Mouse (Mus musculus): Measurements from ENCODE around the gene Arhgef39. TPM values are rescaled to one million over a fixed set of nuclear protein-coding genes. Genes with fewer than 3 reads are reported as not detected.

Gene Arhgef39
- polyA plus RNA-seq, 1 experiment from 2014 or later, result 45.1 TPM

DNA sequence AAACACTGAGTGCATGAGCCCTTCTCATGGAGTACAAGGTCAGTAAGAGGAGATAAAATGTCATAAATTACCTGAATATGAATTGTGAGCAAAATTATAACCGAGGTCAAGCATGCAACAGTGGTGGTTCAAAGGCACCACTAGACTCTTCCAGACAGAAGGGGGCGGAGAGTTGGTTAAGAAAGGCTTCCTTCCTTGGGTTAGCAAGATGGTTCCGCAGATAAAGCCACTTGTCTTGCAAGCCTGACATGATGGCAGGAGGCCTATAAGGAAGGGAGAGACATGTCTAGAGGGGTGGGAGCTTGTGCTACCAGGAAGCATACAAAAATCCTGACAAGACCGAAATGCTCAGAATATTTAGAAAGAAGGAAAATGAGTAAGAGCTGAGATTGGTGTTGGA, 4.8 kb upstream of the Arhgef39 start:
- Histone ChIP-seq H3K27me3 (replicated peaks; ENCODE audit: control insufficient read depth, insufficient read depth, low read length) (peaks cover 6% of the 10 kb centered on the region), H3K36me3 (ENCODE audit: control insufficient read depth, insufficient read depth, low read length) (no peaks in the 10 kb centered on the region), H3K4me1 (replicated peaks; ENCODE audit: control insufficient read depth, insufficient read depth, low read length) (peaks cover 17% of the 10 kb centered on the region), H3K9ac (ENCODE audit: low read depth, low read length) (no peak overlapping the region), H3K4me2 (no peak overlapping the region), H3K4me3 (ENCODE audit: low read depth, low read length) (no peak overlapping the region), H3K27ac (ENCODE audit: low read depth, low read length) (no peak overlapping the region), H3K9me3 (ENCODE audit: control insufficient read depth, low read length) (no peaks in the 10 kb centered on the region)
- ATAC-seq (replicated peaks; ENCODE audit: low FRiP score), result no peak
- WGBS, result 47% methylated on average over 4 of the region's 4 CpGs
- no peak for DNase-seq (ENCODE audit: low spot score)

DNA sequence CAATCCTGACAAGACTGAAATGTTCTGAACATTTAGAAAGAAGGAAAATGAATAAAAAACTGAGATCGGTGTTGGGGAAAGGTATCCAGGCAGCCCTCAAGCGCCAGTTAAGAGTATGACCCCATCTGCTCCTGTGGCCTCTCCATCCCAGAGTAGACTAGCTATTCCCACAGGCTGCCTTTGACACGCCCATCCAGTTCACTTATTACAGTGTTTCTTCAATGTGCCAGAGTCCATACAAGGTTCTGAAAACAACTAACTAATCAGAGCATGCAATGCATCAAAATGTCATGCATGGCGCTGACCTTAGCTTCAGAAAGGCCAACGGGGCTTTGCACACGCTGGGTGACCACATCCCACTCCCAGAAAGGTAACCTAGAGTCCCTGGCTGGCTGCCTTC, 4.0 kb upstream of the Arhgef39 start:
- DNase-seq (ENCODE audit: low spot score), result no peak
- Histone ChIP-seq H3K4me2 (no peak overlapping the region), H3K9me3 (ENCODE audit: control insufficient read depth, low read length) (no peaks in the 10 kb centered on the region), H3K36me3 (ENCODE audit: control insufficient read depth, insufficient read depth, low read length) (no peaks in the 10 kb centered on the region), H3K4me1 (replicated peaks; ENCODE audit: control insufficient read depth, insufficient read depth, low read length) (peaks cover 15% of the 10 kb centered on the region), H3K9ac (ENCODE audit: low read depth, low read length) (no peak overlapping the region), H3K27ac (ENCODE audit: low read depth, low read length) (no peak overlapping the region), H3K27me3 (replicated peaks; ENCODE audit: control insufficient read depth, insufficient read depth, low read length) (peaks cover 6% of the 10 kb centered on the region; the same call in 1 of the 2 replicates), H3K4me3 (ENCODE audit: low read depth, low read length) (no peak overlapping the region)
- ATAC-seq (replicated peaks; ENCODE audit: low FRiP score), result no peak
- 72% methylated on average over 6 of the region's 6 CpGs for whole genome bisulfite sequencing

DNA sequence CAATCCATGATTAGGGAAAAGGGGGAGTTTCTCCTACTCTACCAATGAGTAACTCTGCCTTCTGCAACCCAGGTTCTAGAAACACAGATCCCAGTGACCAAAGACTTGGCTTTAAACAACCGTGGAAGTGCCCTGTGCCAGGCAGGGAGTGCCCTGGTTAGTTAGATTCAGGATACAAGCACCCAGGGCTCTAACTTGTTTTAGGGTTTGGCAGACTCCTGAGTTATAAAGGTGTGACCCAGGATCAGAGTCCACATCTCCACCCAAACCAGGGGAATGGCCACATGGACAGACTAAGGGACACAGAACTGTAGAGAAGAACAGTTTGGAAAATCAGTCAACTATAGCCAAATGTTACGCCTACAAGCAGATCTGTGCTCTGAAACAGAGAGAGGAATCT, 3.5 kb upstream of the Arhgef39 start:
- ATAC-seq (replicated peaks; ENCODE audit: low FRiP score) (no peak), DNase-seq (ENCODE audit: low spot score) (no peak)
- Histone ChIP-seq H3K4me3 (ENCODE audit: low read depth, low read length) (no peak overlapping the region), H3K4me2 (no peak overlapping the region), H3K9me3 (ENCODE audit: control insufficient read depth, low read length) (no peaks in the 10 kb centered on the region), H3K27me3 (replicated peaks; ENCODE audit: control insufficient read depth, insufficient read depth, low read length) (peaks cover 6% of the 10 kb centered on the region; the same call in 1 of the 2 replicates), H3K27ac (ENCODE audit: low read depth, low read length) (no peak overlapping the region), H3K9ac (ENCODE audit: low read depth, low read length) (no peak overlapping the region), H3K4me1 (replicated peaks; ENCODE audit: control insufficient read depth, insufficient read depth, low read length) (peaks cover 18% of the 10 kb centered on the region), H3K36me3 (ENCODE audit: control insufficient read depth, insufficient read depth, low read length) (no peaks in the 10 kb centered on the region)
- WGBS, result 76% methylated on average over 2 of the region's 2 CpGs

DNA sequence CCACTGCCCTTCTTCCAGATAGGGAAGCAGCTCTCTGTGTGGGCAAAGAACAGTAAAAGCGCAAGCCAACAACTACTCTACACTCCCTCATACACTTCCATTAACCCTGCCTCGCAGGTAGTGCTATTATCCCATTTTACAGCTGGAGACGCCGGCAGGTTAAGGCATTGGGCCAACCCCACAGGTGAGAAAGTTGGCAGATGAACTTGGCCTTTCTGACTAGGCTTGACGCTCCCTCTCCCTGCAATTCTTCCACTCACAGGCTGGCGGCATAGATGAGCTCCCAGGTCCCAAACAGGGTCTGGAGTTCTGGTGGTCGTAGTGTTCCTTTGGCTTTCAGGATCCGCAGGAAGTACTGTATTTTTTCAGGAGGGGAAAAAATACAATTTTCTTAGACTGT, 512 bp downstream of the Arhgef39 start:
- ATAC-seq (replicated peaks; ENCODE audit: low FRiP score) (peak; percentile 61), DNase-seq (ENCODE audit: low spot score) (no peak)
- 6% methylated on average over 8 of the region's 8 CpGs for WGBS
- H3K4me1 ChIP-seq (replicated peaks; ENCODE audit: control insufficient read depth, insufficient read depth, low read length), result peaks cover 17% of the 10 kb centered on the region
- no peaks in the 10 kb centered on the region for H3K9me3 ChIP-seq (ENCODE audit: control insufficient read depth, low read length)
- H3K27me3 ChIP-seq (replicated peaks; ENCODE audit: control insufficient read depth, insufficient read depth, low read length), result no peaks in the 10 kb centered on the region
- H3K4me2 ChIP-seq, result peak overlapping the region; percentile 70
- peaks cover 8% of the 10 kb centered on the region; the same call in 1 of the 2 replicates for H3K36me3 ChIP-seq (ENCODE audit: control insufficient read depth, insufficient read depth, low read length)
- H3K4me3 ChIP-seq (ENCODE audit: low read depth, low read length), result peak overlapping the region; percentile 68
- H3K27ac ChIP-seq (ENCODE audit: low read depth, low read length), result peak overlapping the region; percentile 34; the same call in 1 of the 2 replicates
- H3K9ac ChIP-seq (ENCODE audit: low read depth, low read length), result peak overlapping the region; percentile 84

DNA sequence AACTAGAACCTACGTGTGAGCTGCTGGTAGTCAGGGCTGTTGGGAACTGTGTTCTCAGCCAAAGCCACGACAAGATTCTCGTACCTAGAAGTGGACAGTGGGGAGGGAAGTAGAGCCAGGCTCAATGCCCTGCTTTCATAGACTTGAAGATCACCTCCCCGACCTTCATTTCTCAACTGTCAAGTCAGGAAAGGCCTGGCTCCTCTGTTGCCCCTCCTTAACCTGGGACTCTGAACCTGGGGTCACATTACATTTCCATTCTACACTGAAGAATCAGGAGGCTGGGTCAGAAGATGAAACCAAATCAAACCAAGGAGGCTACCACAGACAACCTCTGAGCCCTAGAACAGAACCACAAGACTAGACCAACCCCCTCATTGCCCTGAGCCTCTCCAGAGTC, 1.5 kb downstream of the Arhgef39 start:
- H3K9ac ChIP-seq (ENCODE audit: low read depth, low read length), result peak overlapping the region; percentile 84
- H3K27ac ChIP-seq (ENCODE audit: low read depth, low read length), result no peak overlapping the region
- peaks cover 8% of the 10 kb centered on the region; the same call in 1 of the 2 replicates for H3K36me3 ChIP-seq (ENCODE audit: control insufficient read depth, insufficient read depth, low read length)
- DNase-seq (ENCODE audit: low spot score) (no peak), ATAC-seq (replicated peaks; ENCODE audit: low FRiP score) (no peak)
- 65% methylated on average over 4 of the region's 4 CpGs for WGBS
- H3K4me1 ChIP-seq (replicated peaks; ENCODE audit: control insufficient read depth, insufficient read depth, low read length), result peaks cover 16% of the 10 kb centered on the region
- H3K4me2 ChIP-seq, result peak overlapping the region; percentile 70
- H3K4me3 ChIP-seq (ENCODE audit: low read depth, low read length), result peak overlapping the region; percentile 68
- no peaks in the 10 kb centered on the region for H3K9me3 ChIP-seq (ENCODE audit: control insufficient read depth, low read length)
- no peaks in the 10 kb centered on the region for H3K27me3 ChIP-seq (replicated peaks; ENCODE audit: control insufficient read depth, insufficient read depth, low read length)

DNA sequence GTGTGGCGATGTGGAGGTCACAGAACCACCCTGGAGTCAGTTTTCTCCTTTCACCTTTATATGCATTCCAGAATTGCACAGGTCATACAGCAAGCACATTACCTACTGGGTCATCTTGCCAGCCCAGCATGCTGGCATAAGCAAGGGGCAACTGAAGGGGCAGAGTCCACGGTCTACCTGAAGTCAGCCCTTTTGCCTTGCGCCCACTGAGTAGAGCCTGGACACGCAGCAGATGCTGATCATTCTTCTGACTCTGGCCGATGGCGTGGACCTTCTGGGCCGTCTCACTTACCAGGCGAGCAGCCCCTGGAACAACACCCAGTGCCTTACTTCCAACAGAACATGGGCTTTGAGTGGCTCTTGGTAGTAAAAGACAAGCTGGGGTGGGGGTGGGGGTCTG, 2.1 kb downstream of the Arhgef39 start:
- Histone ChIP-seq H3K4me1 (replicated peaks; ENCODE audit: control insufficient read depth, insufficient read depth, low read length) (peaks cover 16% of the 10 kb centered on the region), H3K27me3 (replicated peaks; ENCODE audit: control insufficient read depth, insufficient read depth, low read length) (no peaks in the 10 kb centered on the region), H3K4me2 (peak overlapping the region; percentile 70), H3K27ac (ENCODE audit: low read depth, low read length) (no peak overlapping the region), H3K9ac (ENCODE audit: low read depth, low read length) (no peak overlapping the region), H3K9me3 (ENCODE audit: control insufficient read depth, low read length) (no peaks in the 10 kb centered on the region), H3K4me3 (ENCODE audit: low read depth, low read length) (no peak overlapping the region), H3K36me3 (ENCODE audit: control insufficient read depth, insufficient read depth, low read length) (peaks cover 8% of the 10 kb centered on the region; the same call in 1 of the 2 replicates)
- ATAC-seq (replicated peaks; ENCODE audit: low FRiP score), result no peak
- WGBS, result 93% methylated on average over 8 of the region's 8 CpGs
- DNase-seq (ENCODE audit: low spot score), result no peak

DNA sequence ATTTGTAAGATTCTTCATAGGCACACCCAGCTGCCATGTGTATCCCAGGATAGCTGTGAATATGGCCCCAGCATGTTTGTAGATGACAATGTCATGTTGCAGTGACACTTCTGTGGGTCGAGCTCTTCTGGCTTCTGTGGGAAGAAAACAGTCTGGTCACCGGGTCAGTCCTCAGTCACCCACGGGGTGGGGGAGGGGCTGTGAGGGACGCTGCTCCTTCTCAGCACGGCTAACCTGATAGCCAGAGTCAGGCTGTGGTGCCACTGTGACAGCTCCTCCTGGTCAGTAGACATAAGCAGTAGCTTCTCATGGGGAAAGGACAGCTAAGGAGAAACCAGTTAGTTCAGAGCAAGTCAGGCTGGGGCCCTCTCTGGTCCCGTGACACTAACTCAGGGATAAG, 2.9 kb downstream of the Arhgef39 start:
- Histone ChIP-seq H3K9me3 (ENCODE audit: control insufficient read depth, low read length) (no peaks in the 10 kb centered on the region), H3K4me2 (no peak overlapping the region), H3K27me3 (replicated peaks; ENCODE audit: control insufficient read depth, insufficient read depth, low read length) (no peaks in the 10 kb centered on the region), H3K4me3 (ENCODE audit: low read depth, low read length) (no peak overlapping the region), H3K27ac (ENCODE audit: low read depth, low read length) (no peak overlapping the region), H3K9ac (ENCODE audit: low read depth, low read length) (no peak overlapping the region), H3K4me1 (replicated peaks; ENCODE audit: control insufficient read depth, insufficient read depth, low read length) (peaks cover 16% of the 10 kb centered on the region), H3K36me3 (ENCODE audit: control insufficient read depth, insufficient read depth, low read length) (peaks cover 8% of the 10 kb centered on the region; the same call in 1 of the 2 replicates)
- ATAC-seq (replicated peaks; ENCODE audit: low FRiP score) (no peak), DNase-seq (ENCODE audit: low spot score) (no peak)
- WGBS, result 65% methylated on average over 6 of the region's 6 CpGs

DNA sequence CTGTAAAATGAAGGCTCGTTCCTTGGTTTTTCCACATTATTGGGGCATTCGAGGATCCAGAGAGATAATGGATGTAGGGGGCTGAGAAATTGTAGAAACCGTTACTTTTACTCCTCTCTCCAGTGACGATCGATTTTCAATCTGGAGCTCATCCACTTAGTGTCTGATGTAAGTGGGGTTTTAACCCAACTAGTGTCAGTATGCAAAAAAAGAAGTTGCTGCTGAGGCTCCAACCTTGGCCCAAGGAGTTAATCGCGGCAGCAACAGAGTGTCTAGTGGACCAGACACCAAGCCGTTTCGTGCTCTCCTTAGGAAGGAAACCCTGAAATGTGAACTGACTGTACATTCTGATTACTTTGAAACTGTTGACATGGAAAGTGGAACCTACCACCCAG, 5.7 kb downstream of the Arhgef39 start:
- peak overlapping the region; percentile 69 for H3K4me3 ChIP-seq (ENCODE audit: low read depth, low read length)
- peaks cover 8% of the 10 kb centered on the region; the same call in 1 of the 2 replicates for H3K36me3 ChIP-seq (ENCODE audit: control insufficient read depth, insufficient read depth, low read length)
- ATAC-seq (replicated peaks; ENCODE audit: low FRiP score) (no peak), DNase-seq (ENCODE audit: low spot score) (no peak)
- peak overlapping the region; percentile 66; the same call in 1 of the 2 replicates for H3K27ac ChIP-seq (ENCODE audit: low read depth, low read length)
- no peaks in the 10 kb centered on the region for H3K9me3 ChIP-seq (ENCODE audit: control insufficient read depth, low read length)
- peak overlapping the region; percentile 66 for H3K4me2 ChIP-seq
- peaks cover 15% of the 10 kb centered on the region for H3K4me1 ChIP-seq (replicated peaks; ENCODE audit: control insufficient read depth, insufficient read depth, low read length)
- WGBS, result 1% methylated on average over 9 of the region's 9 CpGs
- H3K27me3 ChIP-seq (replicated peaks; ENCODE audit: control insufficient read depth, insufficient read depth, low read length), result no peaks in the 10 kb centered on the region
- H3K9ac ChIP-seq (ENCODE audit: low read depth, low read length), result peak overlapping the region; percentile 77

DNA sequence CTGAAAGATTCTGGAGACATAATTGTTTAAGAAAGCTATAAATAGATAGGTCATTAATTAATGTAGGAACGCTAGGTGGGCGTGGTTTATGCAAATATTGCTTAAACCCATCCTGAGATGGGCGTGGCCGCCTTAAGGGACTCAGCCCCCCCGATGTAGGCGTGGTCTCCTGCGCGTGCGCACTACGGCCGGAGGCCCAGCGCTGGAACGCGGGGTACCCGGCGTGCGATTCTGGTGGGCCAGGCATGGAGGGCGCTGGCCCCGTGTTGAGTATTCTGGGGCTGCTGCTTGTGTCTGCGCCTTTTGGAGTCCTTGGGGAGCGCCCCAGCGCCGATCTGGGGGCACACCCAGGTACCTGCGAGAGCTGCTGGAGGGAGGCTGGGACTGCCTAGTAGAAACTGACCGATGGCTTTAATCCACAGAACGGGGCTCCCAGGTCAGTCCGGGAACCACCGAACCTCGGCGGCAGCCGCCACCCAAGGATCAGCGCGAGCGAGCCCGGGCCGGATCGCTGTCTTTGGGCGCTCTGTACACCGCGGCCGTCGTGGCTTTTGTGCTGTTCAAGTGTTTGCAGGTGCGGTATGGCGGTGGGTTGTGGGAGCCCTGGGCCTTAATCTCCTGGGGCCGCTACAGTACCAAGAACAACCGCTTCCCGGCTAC, 6.2 kb downstream of the Arhgef39 start:
- H3K27me3 ChIP-seq (replicated peaks; ENCODE audit: control insufficient read depth, insufficient read depth, low read length), result no peaks in the 10 kb centered on the region
- WGBS, result 0% methylated on average over 47 of the region's 47 CpGs
- H3K27ac ChIP-seq (ENCODE audit: low read depth, low read length), result peak overlapping the region; percentile 66
- peak; percentile 96 for DNase-seq (ENCODE audit: low spot score)
- H3K36me3 ChIP-seq (ENCODE audit: control insufficient read depth, insufficient read depth, low read length), result peaks cover 8% of the 10 kb centered on the region; the same call in 1 of the 2 replicates
- H3K9ac ChIP-seq (ENCODE audit: low read depth, low read length), result peak overlapping the region; percentile 77
- H3K4me1 ChIP-seq (replicated peaks; ENCODE audit: control insufficient read depth, insufficient read depth, low read length), result peaks cover 9% of the 10 kb centered on the region
- peak overlapping the region; percentile 69 for H3K4me3 ChIP-seq (ENCODE audit: low read depth, low read length)
- peak overlapping the region; percentile 66 for H3K4me2 ChIP-seq
- no peaks in the 10 kb centered on the region for H3K9me3 ChIP-seq (ENCODE audit: control insufficient read depth, low read length)
- peak; percentile 82 for ATAC-seq (replicated peaks; ENCODE audit: low FRiP score)

All from liver, embryonic 11.5 days (tissue).